Mouse (Mus musculus): ENCODE results near the gene Ccl28. TPM values are rescaled to one million over a fixed set of nuclear protein-coding genes. Genes with fewer than 3 reads are reported as not detected.

Gene Ccl28
- total and polyA plus RNA-seq, 2 experiments from 2014 or later = 0.41 to 3.4 TPM

- no peak for DNase-seq (ENCODE audit: low spot score)
- Histone ChIP-seq H3K9me3 (ENCODE audit: low read length) (no peaks in the 10 kb centered on the region), H3K4me2 (ENCODE audit: low read depth, low read length, poor library complexity, severe bottlenecking) (no peak overlapping the region), H3K36me3 (ENCODE audit: insufficient read depth, low read length) (no peaks in the 10 kb centered on the region), H3K27me3 (ENCODE audit: insufficient read depth, low read length) (no peaks in the 10 kb centered on the region), H3K4me3 (ENCODE audit: low read depth, low read length) (no peak overlapping the region), H3K9ac (replicated peaks; ENCODE audit: low read length, poor library complexity, severe bottlenecking) (no peak overlapping the region), H3K27ac (ENCODE audit: low read depth, low read length) (no peak overlapping the region), H3K4me1 (ENCODE audit: insufficient read depth, low read length) (no peaks in the 10 kb centered on the region)
- 81% methylated on average over 7 of the region's 7 CpGs for WGBS
- TF ChIP-seq CTCF (IDR thresholded peaks at IDR 0.05) = no peak
- no peak for ATAC-seq (ENCODE audit: low FRiP score)
Measured at GRCm38 (mm10) chr13:119641145-119641544, 17.5 kb downstream of the Ccl28 start.

GRCm38 (mm10) chr13:119644769-119645168, 21.1 kb downstream of the Ccl28 start:
- H3K4me1 ChIP-seq (ENCODE audit: insufficient read depth, low read length) = no peaks in the 10 kb centered on the region
- H3K27ac ChIP-seq (ENCODE audit: low read depth, low read length) = no peak overlapping the region
- no peak for ATAC-seq (ENCODE audit: low FRiP score)
- WGBS = 60% methylated on average over 5 of the region's 5 CpGs
- TF ChIP-seq CTCF (IDR thresholded peaks at IDR 0.05) = no peak
- H3K4me2 ChIP-seq (ENCODE audit: low read depth, low read length, poor library complexity, severe bottlenecking) = no peak overlapping the region
- H3K4me3 ChIP-seq (ENCODE audit: low read depth, low read length) = no peak overlapping the region
- no peak for DNase-seq (ENCODE audit: low spot score)
- no peaks in the 10 kb centered on the region for H3K27me3 ChIP-seq (ENCODE audit: insufficient read depth, low read length)
- H3K9me3 ChIP-seq (ENCODE audit: low read length) = no peaks in the 10 kb centered on the region
- H3K36me3 ChIP-seq (ENCODE audit: insufficient read depth, low read length) = no peaks in the 10 kb centered on the region
- H3K9ac ChIP-seq (replicated peaks; ENCODE audit: low read length, poor library complexity, severe bottlenecking) = no peak overlapping the region

GRCm38 (mm10) chr13:119646511-119646910, 22.9 kb downstream of the Ccl28 start:
- Histone ChIP-seq H3K27ac (ENCODE audit: low read depth, low read length) (no peak overlapping the region), H3K27me3 (ENCODE audit: insufficient read depth, low read length) (no peaks in the 10 kb centered on the region), H3K4me2 (ENCODE audit: low read depth, low read length, poor library complexity, severe bottlenecking) (no peak overlapping the region), H3K4me3 (ENCODE audit: low read depth, low read length) (no peak overlapping the region), H3K4me1 (ENCODE audit: insufficient read depth, low read length) (no peaks in the 10 kb centered on the region), H3K9me3 (ENCODE audit: low read length) (no peaks in the 10 kb centered on the region), H3K36me3 (ENCODE audit: insufficient read depth, low read length) (no peaks in the 10 kb centered on the region), H3K9ac (replicated peaks; ENCODE audit: low read length, poor library complexity, severe bottlenecking) (no peak overlapping the region)
- WGBS = 93% methylated on average over 1 of the region's 1 CpGs
- ATAC-seq (ENCODE audit: low FRiP score) (no peak), DNase-seq (ENCODE audit: low spot score) (no peak)
- TF ChIP-seq CTCF (IDR thresholded peaks at IDR 0.05) = no peak

DNA sequence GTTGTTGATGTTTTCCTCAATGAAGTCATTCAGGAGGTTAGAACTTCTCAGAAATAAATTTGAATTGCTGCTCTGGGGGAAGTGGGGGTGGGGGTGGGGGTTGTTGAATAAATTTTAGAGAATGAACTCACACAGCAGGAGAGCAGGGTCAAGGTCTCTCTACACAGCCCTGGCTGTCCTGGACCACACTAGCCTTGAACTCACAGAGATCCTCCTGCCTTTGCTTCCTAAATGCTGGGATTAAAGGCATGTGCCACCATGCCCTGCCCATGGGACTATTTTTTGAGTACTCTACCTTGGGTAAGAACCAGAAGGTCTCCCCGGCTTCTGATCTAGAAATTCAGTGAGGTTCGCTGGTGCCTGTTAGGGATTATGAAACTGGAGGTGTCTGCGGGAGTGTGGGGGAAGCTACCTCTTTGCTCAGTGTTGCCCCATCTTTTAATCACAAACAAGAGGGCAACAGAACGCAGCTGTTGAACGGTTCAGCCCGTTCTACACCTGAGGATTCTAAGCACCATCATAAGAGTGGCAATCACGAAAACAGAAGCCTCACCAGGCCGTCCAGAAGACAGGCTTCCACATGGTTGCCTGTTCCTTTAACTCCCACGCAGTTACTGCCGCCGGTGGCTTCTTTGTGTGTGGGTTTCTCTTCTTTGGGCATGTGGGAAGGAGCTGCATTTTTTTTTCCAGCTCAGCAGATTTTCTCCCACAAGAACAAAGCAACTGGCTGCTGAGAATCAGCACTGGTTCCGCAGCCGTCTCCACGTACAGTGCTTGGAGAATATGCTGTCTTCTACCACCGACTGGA, 25.5 kb downstream of the Ccl28 start:
- no peaks in the 10 kb centered on the region for H3K4me1 ChIP-seq (ENCODE audit: insufficient read depth, low read length)
- no peaks in the 10 kb centered on the region for H3K9me3 ChIP-seq (ENCODE audit: low read length)
- DNase-seq (ENCODE audit: low spot score) = peak; percentile 45
- no peaks in the 10 kb centered on the region for H3K27me3 ChIP-seq (ENCODE audit: insufficient read depth, low read length)
- 44% methylated on average over 15 of the region's 15 CpGs for WGBS
- no peak for TF ChIP-seq CTCF (IDR thresholded peaks at IDR 0.05)
- H3K27ac ChIP-seq (ENCODE audit: low read depth, low read length) = peak overlapping the region; percentile 34; the same call in 1 of the 2 replicates
- no peak overlapping the region for H3K9ac ChIP-seq (replicated peaks; ENCODE audit: low read length, poor library complexity, severe bottlenecking)
- peak; percentile 67 for ATAC-seq (ENCODE audit: low FRiP score)
- no peak overlapping the region for H3K4me3 ChIP-seq (ENCODE audit: low read depth, low read length)
- no peaks in the 10 kb centered on the region for H3K36me3 ChIP-seq (ENCODE audit: insufficient read depth, low read length)
- peak overlapping the region; percentile 26 for H3K4me2 ChIP-seq (ENCODE audit: low read depth, low read length, poor library complexity, severe bottlenecking)

- Histone ChIP-seq H3K4me3 (ENCODE audit: low read depth, low read length) (no peak overlapping the region), H3K4me1 (ENCODE audit: insufficient read depth, low read length) (no peaks in the 10 kb centered on the region), H3K36me3 (ENCODE audit: insufficient read depth, low read length) (no peaks in the 10 kb centered on the region), H3K9me3 (ENCODE audit: low read length) (no peaks in the 10 kb centered on the region), H3K27ac (ENCODE audit: low read depth, low read length) (peak overlapping the region; percentile 34; the same call in 1 of the 2 replicates), H3K9ac (replicated peaks; ENCODE audit: low read length, poor library complexity, severe bottlenecking) (no peak overlapping the region), H3K27me3 (ENCODE audit: insufficient read depth, low read length) (no peaks in the 10 kb centered on the region), H3K4me2 (ENCODE audit: low read depth, low read length, poor library complexity, severe bottlenecking) (peak overlapping the region; percentile 26)
- no peak for DNase-seq (ENCODE audit: low spot score)
- ATAC-seq (ENCODE audit: low FRiP score) = no peak
- 63% methylated on average over 1 of the region's 1 CpGs for WGBS
- no peak for TF ChIP-seq CTCF (IDR thresholded peaks at IDR 0.05)
Measured at GRCm38 (mm10) chr13:119649699-119650046, 26.1 kb downstream of the Ccl28 start.

- Histone ChIP-seq H3K27me3 (ENCODE audit: insufficient read depth, low read length) (no peaks in the 10 kb centered on the region), H3K36me3 (ENCODE audit: insufficient read depth, low read length) (no peaks in the 10 kb centered on the region), H3K9me3 (ENCODE audit: low read length) (no peaks in the 10 kb centered on the region), H3K9ac (replicated peaks; ENCODE audit: low read length, poor library complexity, severe bottlenecking) (no peak overlapping the region), H3K4me1 (ENCODE audit: insufficient read depth, low read length) (no peaks in the 10 kb centered on the region), H3K4me2 (ENCODE audit: low read depth, low read length, poor library complexity, severe bottlenecking) (no peak overlapping the region), H3K27ac (ENCODE audit: low read depth, low read length) (no peak overlapping the region), H3K4me3 (ENCODE audit: low read depth, low read length) (no peak overlapping the region)
- no peak for DNase-seq (ENCODE audit: low spot score)
- WGBS = 89% methylated on average over 2 of the region's 2 CpGs
- no peak for ATAC-seq (ENCODE audit: low FRiP score)
- TF ChIP-seq CTCF (IDR thresholded peaks at IDR 0.05) = no peak
Measured at GRCm38 (mm10) chr13:119654734-119655133, 31.1 kb downstream of the Ccl28 start.

Measured in midbrain, postnatal 0 days (tissue).